Mouse (Mus musculus): ENCODE measurements around the gene Rsrc1. TPM values are rescaled to one million over a fixed set of nuclear protein-coding genes. Genes with fewer than 3 reads are reported as not detected.

Rsrc1 gene
- total RNA-seq, 1 experiment = 13.2 TPM

- H3K9ac ChIP-seq (ENCODE audit: insufficient read depth, low read depth, low read length, poor library complexity, severe bottlenecking) = no peak overlapping the region
- in situ Hi-C loops (cut with MboI; ENCODE audit: low sequenced_read_pairs in 2 of 2, unreplicated experiment in 2 of 2) = no loop called here
- H3K4me1 ChIP-seq (ENCODE audit: control insufficient read depth in 2 of 2, insufficient read depth in 2 of 2, low read length in 2 of 2, poor library complexity in 1 of 2) = no peaks in the 10 kb centered on the region
- no peaks in the 10 kb centered on the region for H3K9me3 ChIP-seq (ENCODE audit: control insufficient read depth, insufficient read depth, low read depth, low read length)
- DNase-seq (ENCODE audit: low read depth, low spot score) = no peak
- no peak overlapping the region for H3K4me3 ChIP-seq (ENCODE audit: insufficient read depth in 1 of 2, low read depth in 1 of 2, low read length in 2 of 2, poor library complexity in 1 of 2, severe bottlenecking in 1 of 2)
- no peak for TF ChIP-seq HCFC1 (IDR thresholded peaks at IDR 0.05; ENCODE audit: borderline replicate concordance, insufficient read depth, low read length)
- TF ChIP-seq CHD2 (IDR thresholded peaks at IDR 0.05; ENCODE audit: low read depth, low read length) = no peak
- TF ChIP-seq MAFK (IDR thresholded peaks at IDR 0.05; ENCODE audit: insufficient read depth, low read depth, low read length) = no peak
- TF ChIP-seq ZNF384 (IDR thresholded peaks at IDR 0.05; ENCODE audit: low read depth, low read length) = no peak
- TF ChIP-seq ZC3H11A (IDR thresholded peaks at IDR 0.05; ENCODE audit: borderline replicate concordance, low read depth, low read length) = no peak
- no peaks in the 10 kb centered on the region for H3K36me3 ChIP-seq (ENCODE audit: control insufficient read depth, insufficient read depth, low read length, poor library complexity, severe bottlenecking)
- no peak overlapping the region for H3K27ac ChIP-seq (ENCODE audit: insufficient read depth, low read depth, low read length, poor library complexity, severe bottlenecking)
Measured at GRCm38 (mm10) chr3:67322422-67322821, 341.2 kb downstream of the Rsrc1 start.

GRCm38 (mm10) chr3:67339558-67339957 lies 358.4 kb downstream of the Rsrc1 start:
- no peak for TF ChIP-seq ZC3H11A (IDR thresholded peaks at IDR 0.05; ENCODE audit: borderline replicate concordance, low read depth, low read length)
- no peak for TF ChIP-seq HCFC1 (IDR thresholded peaks at IDR 0.05; ENCODE audit: borderline replicate concordance, insufficient read depth, low read length)
- TF ChIP-seq ZNF384 (IDR thresholded peaks at IDR 0.05; ENCODE audit: low read depth, low read length) = no peak
- TF ChIP-seq CHD2 (IDR thresholded peaks at IDR 0.05; ENCODE audit: low read depth, low read length) = no peak
- TF ChIP-seq MAFK (IDR thresholded peaks at IDR 0.05; ENCODE audit: insufficient read depth, low read depth, low read length) = no peak
- Histone ChIP-seq H3K27ac (ENCODE audit: insufficient read depth, low read depth, low read length, poor library complexity, severe bottlenecking) (no peak overlapping the region), H3K36me3 (ENCODE audit: control insufficient read depth, insufficient read depth, low read length, poor library complexity, severe bottlenecking) (no peaks in the 10 kb centered on the region), H3K4me3 (ENCODE audit: insufficient read depth in 1 of 2, low read depth in 1 of 2, low read length in 2 of 2, poor library complexity in 1 of 2, severe bottlenecking in 1 of 2) (no peak overlapping the region), H3K9ac (ENCODE audit: insufficient read depth, low read depth, low read length, poor library complexity, severe bottlenecking) (no peak overlapping the region), H3K9me3 (ENCODE audit: control insufficient read depth, insufficient read depth, low read depth, low read length) (no peaks in the 10 kb centered on the region), H3K4me1 (ENCODE audit: control insufficient read depth in 2 of 2, insufficient read depth in 2 of 2, low read length in 2 of 2, poor library complexity in 1 of 2) (no peaks in the 10 kb centered on the region)
- in situ Hi-C loops (cut with MboI; ENCODE audit: low sequenced_read_pairs in 2 of 2, unreplicated experiment in 2 of 2) = loop anchor here in 1 of 2 experiments (25.0 kb wide), 1 partner anchor 1002 kb away; no protein-coding TSS in a partner anchor
- DNase-seq (ENCODE audit: low read depth, low spot score) = no peak

DNA sequence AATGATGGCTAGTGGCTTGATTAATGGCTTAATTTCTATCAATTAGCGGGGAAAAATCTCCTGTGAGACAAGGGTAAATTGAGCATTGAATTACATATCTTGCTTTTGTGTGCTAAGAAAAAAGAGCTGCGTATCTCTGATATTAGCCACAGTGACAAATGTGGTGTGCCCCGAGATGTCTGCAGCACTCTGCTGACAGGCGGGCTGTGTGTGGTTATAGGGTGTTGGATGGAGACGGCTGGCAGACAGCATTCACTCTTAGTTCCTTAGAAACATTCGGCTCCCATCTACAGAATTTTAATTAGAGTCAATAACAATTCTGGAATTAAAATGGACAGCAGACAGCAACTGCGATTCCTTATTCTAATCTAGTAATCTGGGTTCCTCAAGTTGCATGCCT lies 359.7 kb downstream of the Rsrc1 start:
- no peak for DNase-seq (ENCODE audit: low read depth, low spot score)
- TF ChIP-seq ZC3H11A (IDR thresholded peaks at IDR 0.05; ENCODE audit: borderline replicate concordance, low read depth, low read length) = no peak
- TF ChIP-seq MAFK (IDR thresholded peaks at IDR 0.05; ENCODE audit: insufficient read depth, low read depth, low read length) = no peak
- no peak for TF ChIP-seq CHD2 (IDR thresholded peaks at IDR 0.05; ENCODE audit: low read depth, low read length)
- no peak for TF ChIP-seq ZNF384 (IDR thresholded peaks at IDR 0.05; ENCODE audit: low read depth, low read length)
- TF ChIP-seq HCFC1 (IDR thresholded peaks at IDR 0.05; ENCODE audit: borderline replicate concordance, insufficient read depth, low read length) = no peak

GRCm38 (mm10) chr3:67343004-67343662 lies 361.9 kb downstream of the Rsrc1 start:
- Histone ChIP-seq H3K9me3 (ENCODE audit: control insufficient read depth, insufficient read depth, low read depth, low read length) (no peaks in the 10 kb centered on the region), H3K27ac (ENCODE audit: insufficient read depth, low read depth, low read length, poor library complexity, severe bottlenecking) (no peak overlapping the region), H3K4me1 (ENCODE audit: control insufficient read depth in 2 of 2, insufficient read depth in 2 of 2, low read length in 2 of 2, poor library complexity in 1 of 2) (no peaks in the 10 kb centered on the region), H3K9ac (ENCODE audit: insufficient read depth, low read depth, low read length, poor library complexity, severe bottlenecking) (no peak overlapping the region), H3K4me3 (ENCODE audit: insufficient read depth in 1 of 2, low read depth in 1 of 2, low read length in 2 of 2, poor library complexity in 1 of 2, severe bottlenecking in 1 of 2) (no peak overlapping the region), H3K36me3 (ENCODE audit: control insufficient read depth, insufficient read depth, low read length, poor library complexity, severe bottlenecking) (no peaks in the 10 kb centered on the region)
- DNase-seq (ENCODE audit: low read depth, low spot score) = no peak
- in situ Hi-C loops (cut with MboI; ENCODE audit: low sequenced_read_pairs in 2 of 2, unreplicated experiment in 2 of 2) = loop anchor here in 1 of 2 experiments (25.0 kb wide), 1 partner anchor 1006 kb away; no protein-coding TSS in a partner anchor
- TF ChIP-seq HCFC1 (IDR thresholded peaks at IDR 0.05; ENCODE audit: borderline replicate concordance, insufficient read depth, low read length) (no peak), CHD2 (IDR thresholded peaks at IDR 0.05; ENCODE audit: low read depth, low read length) (no peak), ZC3H11A (IDR thresholded peaks at IDR 0.05; ENCODE audit: borderline replicate concordance, low read depth, low read length) (no peak)

More for the DNA sequence above, 359.7 kb downstream of the Rsrc1 start:
- H3K9ac ChIP-seq (ENCODE audit: insufficient read depth, low read depth, low read length, poor library complexity, severe bottlenecking) = no peak overlapping the region
- in situ Hi-C loops (cut with MboI; ENCODE audit: low sequenced_read_pairs in 2 of 2, unreplicated experiment in 2 of 2) = loop anchor here in 1 of 2 experiments (25.0 kb wide), 1 partner anchor 1004 kb away; no protein-coding TSS in a partner anchor
- H3K27ac ChIP-seq (ENCODE audit: insufficient read depth, low read depth, low read length, poor library complexity, severe bottlenecking) = no peak overlapping the region
- H3K9me3 ChIP-seq (ENCODE audit: control insufficient read depth, insufficient read depth, low read depth, low read length) = no peaks in the 10 kb centered on the region
- no peak overlapping the region for H3K4me3 ChIP-seq (ENCODE audit: insufficient read depth in 1 of 2, low read depth in 1 of 2, low read length in 2 of 2, poor library complexity in 1 of 2, severe bottlenecking in 1 of 2)
- no peaks in the 10 kb centered on the region for H3K36me3 ChIP-seq (ENCODE audit: control insufficient read depth, insufficient read depth, low read length, poor library complexity, severe bottlenecking)
- H3K4me1 ChIP-seq (ENCODE audit: control insufficient read depth in 2 of 2, insufficient read depth in 2 of 2, low read length in 2 of 2, poor library complexity in 1 of 2) = no peaks in the 10 kb centered on the region

Measured in ES-E14 (cell line).